Mouse (Mus musculus) cerebellum, postnatal 14 days (tissue): Measurements from ENCODE around the gene Lmntd2.
"Not testable (repeated sequence)": the region's sequence is repeated elsewhere in the genome, so short reads cannot be mapped to it uniquely, and the experiment has no call there.

Experiments used
- DNase-seq, 2 experiments: peaks; one replicate each; pipeline ENCODE4 v3.0.0; 2021; ENCODE audit warnings: mixed read lengths in 2 of 2

Gene Lmntd2

GRCm38 (mm10) chr7:141213605-141214235 is at the start of gene Lmntd2:
Lmntd2 (minus strand) TSS chr7:141214080.
- no peak for DNase-seq

DNA sequence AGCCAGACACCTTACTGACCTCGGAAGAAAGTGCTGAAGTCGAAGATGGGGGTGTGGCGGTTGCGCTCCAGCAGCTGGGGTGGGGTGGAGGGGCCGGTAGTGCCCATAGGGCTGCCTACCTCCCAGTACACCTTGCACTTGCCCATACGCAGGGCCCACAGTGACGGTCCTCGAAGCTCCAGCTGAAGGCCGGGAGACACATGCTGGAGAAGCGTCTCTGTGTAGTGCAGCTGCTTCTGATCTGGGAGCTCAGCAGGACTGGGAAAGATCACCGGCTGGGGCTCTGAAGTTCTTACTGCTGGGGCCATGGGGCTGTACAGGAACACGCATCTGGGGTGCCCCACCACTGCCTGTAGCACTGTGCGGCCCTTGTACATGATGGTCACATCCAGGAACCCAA is 49.8 kb upstream of the Lmntd2 start:
- no peak for DNase-seq

DNA sequence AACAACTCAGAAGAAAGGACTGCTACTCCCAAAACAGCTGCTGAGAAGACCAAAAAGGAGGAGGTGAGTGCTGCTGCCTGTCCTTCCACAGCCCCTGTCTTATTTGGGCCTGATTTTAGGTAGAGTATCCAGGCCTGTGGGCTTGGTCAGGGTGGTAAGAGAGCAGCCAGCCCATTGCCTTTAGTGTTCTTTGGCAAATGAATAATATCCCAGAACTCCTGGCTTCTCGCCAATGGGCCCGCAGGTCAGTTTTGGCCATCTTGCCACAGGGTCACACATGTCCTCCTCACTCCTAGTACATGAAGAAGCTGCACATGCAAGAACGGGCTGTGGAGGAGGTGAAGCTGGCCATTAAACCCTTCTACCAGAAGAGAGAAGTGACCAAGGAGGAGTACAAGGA is 47.6 kb upstream of the Lmntd2 start:
- peak; percentile 44 to 48 for DNase-seq

- no peak for DNase-seq
Observed at GRCm38 (mm10) chr7:141256159-141256558, 42.3 kb upstream of the Lmntd2 start.

GRCm38 (mm10) chr7:141250486-141250885 is 36.6 kb upstream of the Lmntd2 start:
- not testable (repeated sequence) for DNase-seq

- no peak for DNase-seq
Observed at GRCm38 (mm10) chr7:141231551-141231950, 17.7 kb upstream of the Lmntd2 start.

GRCm38 (mm10) chr7:141231111-141231510 is 17.2 kb upstream of the Lmntd2 start:
- DNase-seq = peak; percentile 51 to 68

GRCm38 (mm10) chr7:141230570-141230969 is 16.7 kb upstream of the Lmntd2 start:
- DNase-seq = no peak

- no peak for DNase-seq
Observed at GRCm38 (mm10) chr7:141229702-141230101, 15.8 kb upstream of the Lmntd2 start.

DNA sequence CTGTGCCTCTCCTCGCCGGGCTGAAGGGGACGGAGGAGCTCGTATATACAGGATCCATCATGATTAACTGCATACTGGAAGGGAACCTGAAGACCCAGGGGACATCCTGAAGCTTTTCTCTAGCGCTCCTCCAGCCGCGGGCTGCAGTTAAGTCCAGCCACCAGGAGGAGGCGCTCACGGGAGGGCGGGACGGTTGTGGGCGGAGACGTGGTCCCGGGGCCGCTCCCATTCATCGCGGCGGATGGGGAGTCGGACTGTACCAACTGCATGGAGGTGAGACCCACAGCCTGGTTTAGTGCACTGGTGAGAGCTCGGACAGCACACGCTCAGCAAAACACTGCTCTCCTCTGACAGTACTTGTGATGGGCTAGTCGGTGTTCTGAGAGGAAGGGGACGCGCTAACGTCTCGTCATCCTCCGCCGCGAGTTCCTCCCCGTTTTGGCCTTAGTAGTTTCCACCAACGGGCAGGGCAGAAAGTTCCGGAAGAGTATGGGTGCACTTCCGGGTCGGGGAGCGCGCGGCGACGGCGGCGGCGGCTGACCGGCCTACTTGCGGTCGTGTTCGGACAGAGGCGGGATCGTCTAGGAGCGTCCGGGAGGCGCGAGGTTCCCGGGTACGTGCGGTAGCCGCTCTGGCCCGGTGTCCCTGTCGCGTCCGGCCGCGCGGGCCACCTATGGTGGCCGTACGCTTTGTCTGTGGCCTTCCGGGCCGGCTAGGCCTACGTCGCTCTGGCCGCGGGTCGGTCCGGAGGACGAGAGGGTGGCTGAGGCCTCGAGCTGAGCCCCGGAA is 14.6 kb upstream of the Lmntd2 start, which contains the start of gene Phrf1:
Gene Phrf1, plus strand, starts transcription at position 506 of the 789 bp plus-strand sequence.
- DNase-seq = peak; percentile 98 to 99

DNA sequence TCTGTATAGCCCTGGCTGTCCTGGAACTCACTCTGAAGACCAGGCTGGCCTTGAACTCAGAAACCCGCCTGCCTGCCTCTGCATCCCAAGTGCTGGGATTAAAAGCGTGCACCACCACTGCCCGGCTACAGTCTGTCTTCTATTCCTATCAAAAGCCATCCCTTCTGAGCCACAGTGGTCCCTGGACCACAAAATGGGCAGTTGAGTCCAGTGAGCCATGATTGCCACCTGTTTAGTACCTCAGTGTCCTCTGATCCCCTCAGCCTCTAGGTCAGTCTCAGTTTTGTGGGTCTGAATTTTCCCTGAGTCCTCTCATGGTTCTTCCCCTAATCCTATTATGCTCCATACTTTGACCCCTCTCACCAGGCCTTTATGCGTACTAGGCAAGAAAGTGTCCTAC is 13.9 kb upstream of the Lmntd2 start:
- no peak for DNase-seq

- DNase-seq = no peak
Observed at GRCm38 (mm10) chr7:141226535-141226934, 12.7 kb upstream of the Lmntd2 start.

- DNase-seq = no peak
Observed at GRCm38 (mm10) chr7:141222696-141223215, 8.9 kb upstream of the Lmntd2 start.

- DNase-seq = no peak
Observed at GRCm38 (mm10) chr7:141222126-141222467, 8.2 kb upstream of the Lmntd2 start.

- DNase-seq = peak; percentile 94 to 96
Observed at GRCm38 (mm10) chr7:141221249-141222125, 7.6 kb upstream of the Lmntd2 start.

DNA sequence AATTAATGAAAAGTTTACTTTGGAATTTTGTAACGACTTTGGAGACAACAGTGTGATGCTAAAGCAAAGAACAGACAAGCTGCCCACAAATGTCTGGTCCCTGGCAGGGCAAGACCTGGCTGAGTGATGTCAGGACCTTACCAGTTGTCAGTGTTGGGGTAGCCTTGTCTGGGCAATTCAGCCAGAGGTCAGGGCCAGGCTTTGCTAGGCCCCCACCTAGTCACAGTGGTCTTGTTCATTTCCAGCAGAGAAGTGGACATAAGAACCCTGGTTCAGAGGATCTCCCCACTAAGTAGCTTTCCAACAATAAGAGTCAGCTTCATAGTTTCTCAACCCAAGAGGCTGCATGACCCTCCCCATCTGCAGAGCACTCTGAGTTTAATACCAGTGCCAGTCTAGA is 6.5 kb upstream of the Lmntd2 start:
- DNase-seq = no peak

GRCm38 (mm10) chr7:141219558-141220099 is 5.7 kb upstream of the Lmntd2 start:
- DNase-seq = no peak

GRCm38 (mm10) chr7:141218557-141219133 is 4.8 kb upstream of the Lmntd2 start:
- DNase-seq = no peak

- no peak for DNase-seq
Observed at GRCm38 (mm10) chr7:141218141-141218540, 4.3 kb upstream of the Lmntd2 start.

GRCm38 (mm10) chr7:141217343-141218013 is 3.6 kb upstream of the Lmntd2 start:
- DNase-seq = no peak

GRCm38 (mm10) chr7:141216894-141217293 is 3.0 kb upstream of the Lmntd2 start:
- no peak for DNase-seq
